Mouse (Mus musculus): ENCODE data around the gene Arl2.
A peak's percentile ranks its signal among the peaks of the same experiment; 100 is the strongest.

Arl2 gene

DNA sequence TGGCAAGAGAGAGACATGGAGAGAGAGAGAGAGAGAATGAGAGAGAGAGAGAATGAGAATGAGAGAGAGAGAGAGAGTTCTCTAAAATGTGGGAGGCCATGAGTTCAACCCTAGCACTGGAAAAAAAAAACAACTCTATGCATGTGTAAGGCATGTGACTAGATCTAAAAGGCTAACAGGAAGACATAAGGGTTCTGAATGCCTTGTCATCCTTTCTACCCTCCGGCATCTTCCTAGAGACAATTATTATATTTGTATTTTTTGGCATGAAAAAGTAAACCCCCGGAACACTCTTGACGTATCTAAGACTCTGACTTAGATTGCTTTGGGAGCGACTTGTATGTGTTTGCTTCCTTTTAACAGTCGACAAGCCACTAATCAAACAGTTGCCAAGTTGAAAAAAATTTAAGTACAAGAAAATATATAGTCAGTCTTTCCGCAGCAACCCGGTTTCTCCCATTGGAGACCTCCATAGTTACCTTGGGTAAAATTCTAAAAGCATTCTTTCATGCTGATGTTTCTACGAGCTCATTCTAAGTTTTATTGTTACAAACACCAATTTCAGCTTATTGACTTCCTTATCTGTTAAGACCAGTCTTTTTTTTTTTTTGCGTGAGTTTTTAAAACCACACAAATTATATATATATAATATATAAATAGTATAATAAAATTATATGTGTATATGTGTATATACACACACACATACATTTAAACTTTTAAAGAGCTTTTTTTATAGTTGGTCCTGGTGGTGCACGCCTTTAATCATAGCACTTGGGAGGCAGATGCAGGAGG is 14.4 kb downstream of the Arl2 start:
- no peak for DNase-seq (ENCODE audit: low spot score in 2 of 2)

DNA sequence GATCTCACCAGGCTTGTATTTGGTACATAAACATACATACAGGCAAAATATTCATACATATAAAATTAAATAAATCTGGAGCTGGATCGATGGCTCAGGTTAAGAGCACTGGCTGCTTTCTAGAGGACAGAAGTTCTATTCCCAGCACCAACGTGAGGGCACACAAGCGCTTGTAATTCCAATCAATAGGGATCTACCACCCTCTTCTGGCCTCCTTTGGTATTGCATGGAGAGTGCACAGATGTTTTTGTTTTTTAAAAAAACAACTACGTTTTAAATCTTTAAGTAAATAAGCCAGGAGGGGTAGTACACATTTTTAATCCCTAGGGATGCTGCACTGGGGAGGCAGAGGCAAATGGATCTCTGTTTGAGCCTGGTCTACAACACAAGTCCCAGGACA is 15.1 kb downstream of the Arl2 start:
- DNase-seq (ENCODE audit: low spot score in 2 of 2) = no peak

DNA sequence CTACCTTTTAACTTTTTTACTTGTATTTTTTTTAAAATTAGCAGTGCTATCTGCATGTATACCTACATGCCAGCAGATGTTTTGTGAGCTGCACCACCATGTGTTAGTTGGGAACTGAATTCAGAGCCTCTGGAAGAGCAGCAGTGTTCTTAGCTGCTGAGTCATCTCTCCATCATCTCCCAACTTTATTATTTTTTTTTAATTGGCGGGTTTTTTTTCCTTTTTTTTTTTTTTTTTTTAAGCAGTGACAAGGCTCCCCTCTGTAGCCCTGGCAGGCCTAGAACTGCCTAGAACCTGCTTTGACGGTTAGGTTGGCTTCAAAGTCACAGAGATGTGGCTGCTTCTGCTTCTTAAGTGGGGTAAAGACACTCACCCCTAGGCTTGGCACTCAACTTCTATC is 16.4 kb downstream of the Arl2 start:
- DNase-seq (ENCODE audit: low spot score in 2 of 2) = no peak

- DNase-seq (ENCODE audit: low spot score in 2 of 2) = no peak
Measured at GRCm38 (mm10) chr19:6123330-6123729, 18.0 kb downstream of the Arl2 start.

GRCm38 (mm10) chr19:6121761-6122160 is 19.6 kb downstream of the Arl2 start:
- DNase-seq (ENCODE audit: low spot score in 2 of 2) = no peak

DNA sequence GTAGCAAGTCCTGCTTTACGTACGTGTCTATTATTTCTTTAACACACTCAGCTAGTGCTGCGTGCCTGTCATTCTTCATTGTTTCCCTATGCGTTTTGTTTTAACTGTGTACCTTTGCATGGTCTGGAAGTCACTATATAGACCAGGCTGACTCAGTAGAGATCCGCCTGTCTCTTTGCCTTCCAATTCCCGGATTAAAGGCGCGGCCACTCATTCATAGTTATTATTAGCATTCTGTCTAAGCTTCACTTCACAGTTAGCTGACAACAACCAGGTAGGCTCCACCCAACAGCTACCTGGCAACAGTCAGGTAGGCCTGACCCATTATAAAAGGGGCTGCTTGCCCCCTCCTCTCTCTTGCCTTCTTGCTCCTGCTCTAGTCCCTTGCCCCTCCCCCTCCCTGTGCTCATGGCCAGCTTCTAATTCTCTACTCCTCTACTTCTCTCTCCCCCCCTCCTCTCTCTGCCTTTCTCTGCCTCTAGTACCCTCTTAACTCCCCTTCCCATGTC is 22.6 kb downstream of the Arl2 start:
- no peak for DNase-seq (ENCODE audit: low spot score in 2 of 2)

DNA sequence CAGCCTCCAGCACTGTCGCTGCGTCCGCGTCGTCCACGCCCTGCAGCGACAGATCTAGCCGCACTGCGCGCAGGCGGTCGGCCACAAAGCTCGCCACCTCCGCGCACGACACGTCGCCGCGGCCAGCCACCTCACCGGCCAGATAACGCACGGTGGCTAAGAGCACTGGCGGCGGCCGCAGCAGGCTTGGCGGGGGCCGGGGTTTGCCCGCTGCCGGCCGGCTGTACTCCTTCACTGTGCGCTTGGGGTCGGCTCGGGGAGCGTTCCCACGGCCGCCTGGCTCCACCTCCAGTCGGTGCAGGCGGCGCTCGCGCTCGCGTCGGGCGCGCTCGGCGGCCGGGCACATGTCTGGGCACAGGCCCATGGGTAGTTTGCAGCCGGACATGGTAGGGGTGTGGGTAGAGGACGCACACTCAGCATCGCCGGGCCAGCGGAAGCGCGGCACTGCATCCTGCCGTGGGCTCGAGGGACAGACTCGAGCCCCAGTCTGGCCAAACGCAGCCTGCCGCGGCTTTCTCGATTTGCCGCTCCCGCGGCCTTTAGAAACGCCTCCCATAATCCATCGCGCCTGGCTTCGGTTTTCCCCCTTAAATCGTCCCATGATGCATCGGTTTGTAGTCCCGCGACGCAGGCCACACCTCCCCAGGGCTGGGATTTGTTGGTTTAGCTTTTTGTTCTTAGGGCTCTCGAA is 23.2 kb downstream of the Arl2 start, which contains the start of gene Sac3d1:
Sac3d1 (minus strand) TSS at position 665 of the 691 bp plus-strand sequence.
- peak; percentile 79 to 82 for DNase-seq (ENCODE audit: low spot score in 2 of 2)

DNA sequence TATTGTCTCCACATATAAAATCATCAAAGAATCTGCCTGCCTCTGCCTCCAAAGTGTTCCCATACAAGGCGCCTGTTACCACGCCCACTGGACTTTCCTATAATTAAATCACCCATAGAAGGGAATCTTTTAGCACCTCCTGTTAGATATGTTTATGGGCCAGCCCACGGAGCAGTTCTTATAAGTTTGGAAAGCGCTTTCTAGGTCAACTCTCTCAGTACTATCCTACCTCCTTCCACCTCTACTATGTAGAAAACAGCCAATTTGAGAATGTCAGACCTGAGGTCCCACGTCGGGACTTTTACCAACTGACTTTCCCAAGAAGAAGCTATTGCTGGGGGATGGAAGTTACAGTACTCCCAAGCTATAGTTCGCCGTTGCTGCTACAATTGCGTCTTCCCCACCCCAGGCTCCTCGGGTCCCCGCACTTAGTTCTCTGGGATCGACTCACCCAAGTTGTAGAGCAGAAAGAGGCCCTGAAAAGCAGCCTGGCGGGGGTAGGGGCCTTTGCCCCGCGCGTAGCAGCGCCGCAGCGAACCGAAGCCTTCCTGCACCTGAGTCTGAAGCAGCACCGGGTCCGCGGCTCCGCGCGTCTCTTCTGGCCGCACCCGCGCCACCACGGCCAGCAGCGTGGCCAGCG is 23.9 kb downstream of the Arl2 start:
- no peak for DNase-seq (ENCODE audit: low spot score in 2 of 2)

DNA sequence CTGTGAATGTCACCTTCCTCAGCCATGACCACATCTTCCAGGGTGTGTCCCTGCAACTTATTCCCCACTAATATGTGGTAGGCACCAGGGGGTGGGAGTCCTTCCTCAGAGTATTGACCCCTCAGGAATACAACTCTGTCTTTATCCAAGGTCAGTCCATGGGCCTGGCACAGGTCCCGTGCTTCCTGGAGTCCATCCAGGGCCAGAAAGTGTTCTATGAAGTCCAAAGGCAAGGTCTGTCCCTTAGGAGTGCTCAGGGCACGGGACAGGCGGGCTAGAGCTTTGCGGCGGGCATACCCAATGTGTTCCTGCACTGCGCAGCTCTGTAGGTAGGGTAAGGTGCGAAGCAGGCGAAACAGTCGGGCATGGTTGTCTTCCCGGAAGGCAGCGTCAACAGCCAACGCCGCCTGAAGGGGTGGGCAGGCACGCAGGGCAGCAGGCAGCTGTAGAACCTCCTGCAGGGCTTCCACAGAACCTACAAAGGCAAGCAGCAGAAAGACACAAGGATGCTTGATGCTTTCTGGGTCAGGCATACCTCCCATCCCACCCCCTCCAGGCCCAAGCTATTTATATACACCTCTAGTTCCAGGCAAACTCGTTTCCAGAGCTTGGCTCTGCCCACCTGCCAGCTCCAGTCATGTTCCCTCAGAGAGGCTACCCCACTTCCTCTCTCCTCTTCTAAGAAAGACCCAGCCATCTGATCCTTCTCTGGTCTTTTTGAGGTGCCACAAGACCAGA is 25.1 kb downstream of the Arl2 start:
- DNase-seq (ENCODE audit: low spot score in 2 of 2) = no peak

GRCm38 (mm10) chr19:6113116-6113515 is 28.2 kb downstream of the Arl2 start:
- DNase-seq (ENCODE audit: low spot score in 2 of 2) = no peak

- no peak for DNase-seq (ENCODE audit: low spot score in 2 of 2)
Measured at GRCm38 (mm10) chr19:6105586-6105985, 35.8 kb downstream of the Arl2 start, which contains the start of gene Naaladl1. Gene Naaladl1 (plus strand): TSS chr19:6105782.

DNA sequence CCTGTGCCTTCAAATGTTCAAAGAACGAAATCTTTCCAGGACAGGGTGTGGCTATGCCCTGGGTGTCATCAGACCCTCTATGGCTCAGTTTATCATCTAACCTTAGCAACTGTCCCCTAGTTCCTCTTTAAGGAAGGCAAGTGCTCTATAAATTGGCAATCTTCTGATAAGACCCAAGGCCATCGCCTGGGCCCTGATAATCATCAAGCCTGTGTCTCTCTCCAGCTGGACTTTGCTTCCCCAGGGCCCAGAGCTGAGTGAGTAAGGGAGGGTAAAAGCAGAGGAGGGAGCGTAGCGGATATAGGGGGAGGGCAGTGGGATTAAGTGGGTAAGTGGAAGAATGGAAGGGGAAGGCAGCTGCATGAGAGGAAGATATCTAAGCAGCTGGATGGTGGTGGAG is 36.9 kb downstream of the Arl2 start:
- DNase-seq (ENCODE audit: low spot score in 2 of 2) = no peak

- DNase-seq (ENCODE audit: low spot score in 2 of 2) = no peak
Measured at GRCm38 (mm10) chr19:6102169-6102853, 39.0 kb downstream of the Arl2 start.

DNA sequence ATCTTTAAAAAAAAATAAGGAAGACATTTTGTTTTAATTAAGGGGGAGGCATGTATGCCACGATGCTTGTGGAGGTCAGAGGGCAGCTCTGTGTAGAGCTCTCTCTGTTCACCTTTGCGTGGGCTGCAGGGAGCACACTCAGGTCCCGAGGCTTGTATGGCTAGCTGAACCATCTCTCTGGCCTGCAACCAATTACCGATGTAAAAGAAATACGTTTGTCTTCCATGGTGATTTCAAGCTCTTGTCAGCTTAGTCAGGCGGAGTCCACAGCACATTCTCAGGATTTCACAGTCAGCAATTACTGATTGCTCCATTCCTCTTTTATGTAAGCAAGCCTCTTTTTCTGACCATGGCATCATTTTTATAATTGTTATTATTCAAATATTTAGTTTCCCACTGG is 40.2 kb downstream of the Arl2 start:
- no peak for DNase-seq (ENCODE audit: low spot score in 2 of 2)

DNA sequence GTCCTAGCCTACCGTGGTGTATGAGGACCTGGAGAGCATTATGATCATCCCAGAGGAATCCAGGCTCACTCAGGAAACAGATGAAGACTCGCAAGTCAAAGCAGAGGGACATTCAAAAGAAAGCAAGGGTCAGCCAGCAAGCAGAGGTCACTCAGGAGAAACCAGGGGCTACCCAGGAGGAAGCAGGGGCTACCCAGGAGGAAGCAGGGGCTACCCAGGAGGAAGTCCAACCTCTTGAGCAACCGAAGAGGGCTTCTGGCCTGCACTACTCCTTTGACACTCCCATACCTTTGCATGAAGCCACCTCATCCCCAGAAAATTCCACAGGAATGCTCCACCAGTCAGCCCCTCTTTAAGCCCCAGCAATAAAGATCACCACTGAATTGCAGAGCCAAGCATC is 43.5 kb downstream of the Arl2 start:
- DNase-seq (ENCODE audit: low spot score in 2 of 2) = no peak

GRCm38 (mm10) chr19:6094119-6094518 is 47.2 kb downstream of the Arl2 start, which contains the start of gene AC131692.1:
Gene AC131692.1 (plus strand): TSS chr19:6094419.
- DNase-seq (ENCODE audit: low spot score in 2 of 2) = no peak

- DNase-seq (ENCODE audit: low spot score in 2 of 2) = no peak
Measured at GRCm38 (mm10) chr19:6088841-6089240, 52.5 kb downstream of the Arl2 start.

GRCm38 (mm10) chr19:6085417-6085879 is 55.9 kb downstream of the Arl2 start:
- no peak for DNase-seq (ENCODE audit: low spot score in 2 of 2)

DNA sequence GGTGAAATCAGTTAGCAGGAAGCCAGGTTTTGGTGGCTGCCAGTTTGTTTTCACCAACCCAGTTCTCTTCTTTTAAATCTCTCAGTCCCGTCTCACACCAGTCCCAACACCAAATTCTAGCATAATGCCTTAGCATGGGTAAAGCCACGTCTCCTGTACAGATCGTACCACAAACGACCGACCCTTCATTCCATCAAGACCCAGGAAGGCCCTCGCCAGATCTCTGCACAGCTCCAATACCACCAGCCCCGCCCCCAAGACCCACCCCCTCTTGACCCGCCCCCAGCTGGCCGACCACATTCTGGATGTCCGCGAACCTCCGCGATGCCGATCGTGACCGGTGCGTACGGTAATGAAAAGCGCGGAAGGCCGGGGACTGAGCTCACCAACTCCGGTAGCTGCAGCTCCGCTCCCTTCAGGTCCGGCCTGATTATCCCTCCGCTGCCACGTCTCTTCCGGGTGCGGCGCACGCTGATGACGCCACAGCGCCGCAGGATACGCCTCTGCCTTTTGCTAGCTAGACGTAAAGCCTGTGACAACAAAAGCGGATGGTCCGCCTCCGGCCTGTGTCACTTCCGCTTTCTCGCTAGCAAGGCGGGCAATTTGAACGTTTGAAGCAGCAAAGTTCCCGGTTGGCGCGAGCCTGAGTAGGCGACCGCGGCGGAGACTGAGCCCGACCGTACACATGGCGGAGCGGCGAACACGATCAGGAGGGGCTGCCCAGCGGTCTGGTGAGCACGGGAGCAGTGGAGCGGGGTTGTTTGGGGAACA is 56.7 kb downstream of the Arl2 start, which contains the start of the genes Zfpl1 and Cdca5:
Zfpl1 (minus strand) TSS at position 479 of the 771 bp plus-strand sequence.
Cdca5 (plus strand) TSS at position 506 of the 771 bp plus-strand sequence.
- peak; percentile 92 to 93 for DNase-seq (ENCODE audit: low spot score in 2 of 2)
